Mouse (Mus musculus): ENCODE measurements around the gene Elp4. TPM values are rescaled to one million over a fixed set of nuclear protein-coding genes. Genes with fewer than 3 reads are reported as not detected.

Gene Elp4
- polyA plus RNA-seq, 1 experiment = 3.3 TPM

GRCm38 (mm10) chr2:105782885-105783284 is 121.5 kb downstream of the Elp4 start:
- no peaks in the 10 kb centered on the region for H3K36me3 ChIP-seq (ENCODE audit: control insufficient read depth, insufficient read depth, low read length)
- TF ChIP-seq POLR2A (IDR thresholded peaks at IDR 0.05; ENCODE audit: control insufficient read depth, low read depth, low read length) (no peak), CTCF (IDR thresholded peaks at IDR 0.05; ENCODE audit: control insufficient read depth, insufficient read depth, insufficient replicate concordance, low read depth, low read length) (no peak)
- H3K27me3 ChIP-seq (ENCODE audit: control insufficient read depth, insufficient read depth, low read length) = no peaks in the 10 kb centered on the region
- no peaks in the 10 kb centered on the region for H3K4me1 ChIP-seq (ENCODE audit: control insufficient read depth, insufficient read depth, low read length)
- no peak overlapping the region for H3K27ac ChIP-seq (ENCODE audit: control insufficient read depth, insufficient read depth, low read depth, low read length)
- no peak overlapping the region for H3K4me3 ChIP-seq (ENCODE audit: control insufficient read depth, low read depth, low read length)

GRCm38 (mm10) chr2:105780739-105781138 is 123.6 kb downstream of the Elp4 start:
- Histone ChIP-seq H3K36me3 (ENCODE audit: control insufficient read depth, insufficient read depth, low read length) (no peaks in the 10 kb centered on the region), H3K4me3 (ENCODE audit: control insufficient read depth, low read depth, low read length) (no peak overlapping the region), H3K27ac (ENCODE audit: control insufficient read depth, insufficient read depth, low read depth, low read length) (no peak overlapping the region), H3K27me3 (ENCODE audit: control insufficient read depth, insufficient read depth, low read length) (no peaks in the 10 kb centered on the region), H3K4me1 (ENCODE audit: control insufficient read depth, insufficient read depth, low read length) (no peaks in the 10 kb centered on the region)
- TF ChIP-seq CTCF (IDR thresholded peaks at IDR 0.05; ENCODE audit: control insufficient read depth, insufficient read depth, insufficient replicate concordance, low read depth, low read length) (no peak), POLR2A (IDR thresholded peaks at IDR 0.05; ENCODE audit: control insufficient read depth, low read depth, low read length) (no peak)

- no peaks in the 10 kb centered on the region for H3K36me3 ChIP-seq (ENCODE audit: control insufficient read depth, insufficient read depth, low read length)
- no peaks in the 10 kb centered on the region for H3K4me1 ChIP-seq (ENCODE audit: control insufficient read depth, insufficient read depth, low read length)
- TF ChIP-seq POLR2A (IDR thresholded peaks at IDR 0.05; ENCODE audit: control insufficient read depth, low read depth, low read length) (no peak), CTCF (IDR thresholded peaks at IDR 0.05; ENCODE audit: control insufficient read depth, insufficient read depth, insufficient replicate concordance, low read depth, low read length) (no peak)
- H3K4me3 ChIP-seq (ENCODE audit: control insufficient read depth, low read depth, low read length) = no peak overlapping the region
- H3K27ac ChIP-seq (ENCODE audit: control insufficient read depth, insufficient read depth, low read depth, low read length) = no peak overlapping the region
- no peaks in the 10 kb centered on the region for H3K27me3 ChIP-seq (ENCODE audit: control insufficient read depth, insufficient read depth, low read length)
Observed at GRCm38 (mm10) chr2:105779320-105779891, 125.0 kb downstream of the Elp4 start.

GRCm38 (mm10) chr2:105771314-105771713 is 133.1 kb downstream of the Elp4 start:
- H3K4me3 ChIP-seq (ENCODE audit: control insufficient read depth, low read depth, low read length) = no peak overlapping the region
- H3K27me3 ChIP-seq (ENCODE audit: control insufficient read depth, insufficient read depth, low read length) = no peaks in the 10 kb centered on the region
- TF ChIP-seq CTCF (IDR thresholded peaks at IDR 0.05; ENCODE audit: control insufficient read depth, insufficient read depth, insufficient replicate concordance, low read depth, low read length) (no peak), POLR2A (IDR thresholded peaks at IDR 0.05; ENCODE audit: control insufficient read depth, low read depth, low read length) (no peak)
- no peak overlapping the region for H3K27ac ChIP-seq (ENCODE audit: control insufficient read depth, insufficient read depth, low read depth, low read length)
- no peaks in the 10 kb centered on the region for H3K4me1 ChIP-seq (ENCODE audit: control insufficient read depth, insufficient read depth, low read length)
- H3K36me3 ChIP-seq (ENCODE audit: control insufficient read depth, insufficient read depth, low read length) = no peaks in the 10 kb centered on the region

- TF ChIP-seq CTCF (IDR thresholded peaks at IDR 0.05; ENCODE audit: control insufficient read depth, insufficient read depth, insufficient replicate concordance, low read depth, low read length) (no peak), POLR2A (IDR thresholded peaks at IDR 0.05; ENCODE audit: control insufficient read depth, low read depth, low read length) (no peak)
- Histone ChIP-seq H3K4me1 (ENCODE audit: control insufficient read depth, insufficient read depth, low read length) (no peaks in the 10 kb centered on the region), H3K36me3 (ENCODE audit: control insufficient read depth, insufficient read depth, low read length) (no peaks in the 10 kb centered on the region), H3K27ac (ENCODE audit: control insufficient read depth, insufficient read depth, low read depth, low read length) (no peak overlapping the region), H3K27me3 (ENCODE audit: control insufficient read depth, insufficient read depth, low read length) (no peaks in the 10 kb centered on the region), H3K4me3 (ENCODE audit: control insufficient read depth, low read depth, low read length) (no peak overlapping the region)
Observed at GRCm38 (mm10) chr2:105769747-105770328, 134.5 kb downstream of the Elp4 start.

- Histone ChIP-seq H3K27me3 (ENCODE audit: control insufficient read depth, insufficient read depth, low read length) (no peaks in the 10 kb centered on the region), H3K27ac (ENCODE audit: control insufficient read depth, insufficient read depth, low read depth, low read length) (no peak overlapping the region), H3K36me3 (ENCODE audit: control insufficient read depth, insufficient read depth, low read length) (no peaks in the 10 kb centered on the region), H3K4me3 (ENCODE audit: control insufficient read depth, low read depth, low read length) (no peak overlapping the region), H3K4me1 (ENCODE audit: control insufficient read depth, insufficient read depth, low read length) (no peaks in the 10 kb centered on the region)
- TF ChIP-seq POLR2A (IDR thresholded peaks at IDR 0.05; ENCODE audit: control insufficient read depth, low read depth, low read length) (no peak), CTCF (IDR thresholded peaks at IDR 0.05; ENCODE audit: control insufficient read depth, insufficient read depth, insufficient replicate concordance, low read depth, low read length) (no peak)
Observed at GRCm38 (mm10) chr2:105753512-105753911, 150.9 kb downstream of the Elp4 start.

GRCm38 (mm10) chr2:105749111-105749510 is 155.3 kb downstream of the Elp4 start:
- Histone ChIP-seq H3K36me3 (ENCODE audit: control insufficient read depth, insufficient read depth, low read length) (no peaks in the 10 kb centered on the region), H3K27me3 (ENCODE audit: control insufficient read depth, insufficient read depth, low read length) (no peaks in the 10 kb centered on the region)

More at GRCm38 (mm10) chr2:105749111-105749510, 155.3 kb downstream of the Elp4 start:
- Histone ChIP-seq H3K27ac (ENCODE audit: control insufficient read depth, insufficient read depth, low read depth, low read length) (no peak overlapping the region), H3K4me3 (ENCODE audit: control insufficient read depth, low read depth, low read length) (no peak overlapping the region), H3K4me1 (ENCODE audit: control insufficient read depth, insufficient read depth, low read length) (no peaks in the 10 kb centered on the region)
- TF ChIP-seq POLR2A (IDR thresholded peaks at IDR 0.05; ENCODE audit: control insufficient read depth, low read depth, low read length) (no peak), CTCF (IDR thresholded peaks at IDR 0.05; ENCODE audit: control insufficient read depth, insufficient read depth, insufficient replicate concordance, low read depth, low read length) (no peak)
